10 mouse cellular contexts compared by ENCODE assay signal in genomic region chr2:69856392-69856791, GRCm38 (mm10). TPM values are rescaled to one million over a fixed set of nuclear protein-coding genes. Genes with fewer than 3 reads are reported as not detected.
DNase-seq lines count a peak whose midpoint lies in the region; ATAC-seq and TF ChIP-seq lines count a peak whose summit lies in the region.
"Had no signal": no experiment of that assay in that cellular context is flagged by ENCODE, and none has a peak within 500 bp of the region (broad histone marks: within the 10 kb centered on the region; RNA-seq: fewer than 3 reads in every experiment).

No protein-coding gene starts in this region.

- ATAC-seq in kidney, postnatal 0 days (replicated peaks; ENCODE audit: low FRiP score, low read depth), result no peak
- ATAC-seq in liver, postnatal 0 days, result no peak
- ATAC-seq in stomach, embryonic 15.5 days (ENCODE audit: insufficient read depth, low FRiP score, low read depth), result peak; percentile 45; the same call in 1 of the 2 replicates

- no peak overlapping the region for H3K27ac ChIP-seq in kidney, postnatal 0 days
- H3K27ac ChIP-seq in bone marrow, adult 2 months (ENCODE audit: control insufficient read depth, insufficient read depth, low read depth, low read length, poor library complexity), result no peak overlapping the region
- no peak overlapping the region for H3K27ac ChIP-seq in liver, postnatal 0 days (ENCODE audit: low read depth)
- H3K27ac ChIP-seq in stomach, embryonic 15.5 days, result peak overlapping the region; percentile 57; the same call in 1 of the 2 replicates
- H3K27ac ChIP-seq: midbrain, embryonic 12.5 days had no signal

- no peak overlapping the region for H3K4me3 ChIP-seq in kidney, postnatal 0 days (replicated peaks; ENCODE audit: low read depth, low read length)
- no peak overlapping the region for H3K4me3 ChIP-seq in bone marrow, adult 2 months (replicated peaks; ENCODE audit: control insufficient read depth, low read depth, low read length)
- no peak overlapping the region for H3K4me3 ChIP-seq in liver, postnatal 0 days (ENCODE audit: low read depth, low read length)
- H3K4me3 ChIP-seq in stomach, embryonic 15.5 days (replicated peaks), result no peak overlapping the region
- H3K4me3 ChIP-seq: midbrain, embryonic 12.5 days had no signal

- TF ChIP-seq CTCF in kidney, postnatal 0 days (IDR thresholded peaks at IDR 0.05; ENCODE audit: low read depth), result peak; percentile 36; the same call in 1 of the 2 replicates
- 0 out of 2 replicates have a peak, but pooled peaks have one; percentile 4 for TF ChIP-seq CTCF in bone marrow, adult 2 months (IDR thresholded peaks at IDR 0.05; ENCODE audit: control insufficient read depth, insufficient read depth, low read length)
- TF ChIP-seq CTCF in liver, postnatal 0 days (IDR thresholded peaks at IDR 0.05; ENCODE audit: low read depth), result peak; percentile 54

- DNase-seq in kidney, postnatal 0 days (ENCODE audit: low spot score), result peak; percentile 18
- no peak for DNase-seq in kidney, postnatal 10 days
- DNase-seq in liver, postnatal 0 days, result peak; percentile 51
- no peak for DNase-seq in left cerebral cortex, adult 11 months (ENCODE audit: low spot score)
- DNase-seq in ovary, postnatal 14 days (ENCODE audit: low spot score), result no peak
- no peak for DNase-seq in left cerebral cortex, adult 9 months (ENCODE audit: low spot score in 2 of 2)

- TF ChIP-seq EP300 in liver, postnatal 0 days (IDR thresholded peaks at IDR 0.05; ENCODE audit: low read depth), result no peak

- no peak overlapping the region for H3K9ac ChIP-seq in kidney, postnatal 0 days (ENCODE audit: low read depth, low read length)
- no peak overlapping the region for H3K9ac ChIP-seq in liver, postnatal 0 days (replicated peaks)
- H3K9ac ChIP-seq in stomach, embryonic 15.5 days, result no peak overlapping the region
- H3K9ac ChIP-seq: midbrain, embryonic 12.5 days had no signal

- TF ChIP-seq POLR2A in bone marrow, adult 2 months (IDR thresholded peaks at IDR 0.05; ENCODE audit: borderline replicate concordance, control insufficient read depth, low read depth, low read length), result no peak

- H3K36me3 ChIP-seq in kidney, postnatal 0 days (ENCODE audit: insufficient read depth, low read length), result no peaks in the 10 kb centered on the region
- H3K36me3 ChIP-seq in liver, postnatal 0 days (replicated peaks; ENCODE audit: insufficient read depth, low read length), result no peaks in the 10 kb centered on the region
- no peaks in the 10 kb centered on the region for H3K36me3 ChIP-seq in stomach, embryonic 15.5 days
- H3K36me3 ChIP-seq: midbrain, embryonic 12.5 days had no signal

- H3K4me1 ChIP-seq in kidney, postnatal 0 days (replicated peaks; ENCODE audit: insufficient read depth, low read length), result no peaks in the 10 kb centered on the region
- no peaks in the 10 kb centered on the region for H3K4me1 ChIP-seq in bone marrow, adult 2 months (ENCODE audit: control insufficient read depth, insufficient read depth, low read length)
- H3K4me1 ChIP-seq in liver, postnatal 0 days (ENCODE audit: insufficient read depth), result peaks cover 8% of the 10 kb centered on the region
- H3K4me1 ChIP-seq in stomach, embryonic 15.5 days, result no peaks in the 10 kb centered on the region

- H3K4me2 ChIP-seq in kidney, postnatal 0 days (ENCODE audit: low read length), result no peak overlapping the region
- H3K4me2 ChIP-seq in liver, postnatal 0 days (ENCODE audit: low read depth, low read length), result no peak overlapping the region
- no peak overlapping the region for H3K4me2 ChIP-seq in stomach, embryonic 15.5 days
- H3K4me2 ChIP-seq: heart, embryonic 11.5 days; midbrain, embryonic 12.5 days had no signal

- no peaks in the 10 kb centered on the region for H3K9me3 ChIP-seq in kidney, postnatal 0 days (replicated peaks; ENCODE audit: low read length)
- H3K9me3 ChIP-seq in liver, postnatal 0 days (ENCODE audit: low read length), result no peaks in the 10 kb centered on the region
- H3K9me3 ChIP-seq in stomach, embryonic 15.5 days, result no peaks in the 10 kb centered on the region
- H3K9me3 ChIP-seq: midbrain, embryonic 12.5 days had no signal

- 55% methylated on average over 8 of the region's 8 CpGs for WGBS in kidney, postnatal 0 days
- WGBS in bone marrow, adult 2 months, result 12% methylated on average over 8 of the region's 8 CpGs
- 19% methylated on average over 8 of the region's 8 CpGs for WGBS in liver, postnatal 0 days (ENCODE audit: insufficient replicate concordance)
- 36% methylated on average over 8 of the region's 8 CpGs for WGBS in stomach, embryonic 15.5 days

- no peaks in the 10 kb centered on the region for H3K27me3 ChIP-seq in kidney, postnatal 0 days (ENCODE audit: insufficient read depth, low read length)
- H3K27me3 ChIP-seq in liver, postnatal 0 days (ENCODE audit: insufficient read depth, low read length), result no peaks in the 10 kb centered on the region
- H3K27me3 ChIP-seq in stomach, embryonic 15.5 days (replicated peaks), result no peaks in the 10 kb centered on the region
- H3K27me3 ChIP-seq: midbrain, embryonic 12.5 days had no signal

RNA-seq across cellular contexts. Expression of gene Ssb, which starts 5.0 kb away (rescaled TPM):
- 351 and 354 TPM in 2 replicates for polyA plus RNA-seq in kidney, postnatal 0 days (2015; fragmentation: Nextera tagmentation; extraction: Ambion mirVana)
- 186 and 240 TPM in 2 replicates for polyA plus RNA-seq in bone marrow, adult 2 months (2011; ENCODE audit: insufficient read depth, insufficient read length, low replicate concordance, missing spikeins)
- 112 and 128 TPM in 2 replicates for polyA plus RNA-seq in liver, postnatal 0 days (2015; fragmentation: Nextera tagmentation; extraction: Ambion mirVana)
- polyA plus RNA-seq in stomach, embryonic 15.5 days (2015; fragmentation: Nextera tagmentation; extraction: Ambion mirVana), result 309 and 316 TPM in 2 replicates

RNA-seq across cellular contexts. Expression of gene Mettl5, which starts 29.0 kb away (rescaled TPM):
- polyA plus RNA-seq in kidney, postnatal 0 days (2015; fragmentation: Nextera tagmentation; extraction: Ambion mirVana), result 45.8 and 47.0 TPM in 2 replicates
- 8.8 and 10.8 TPM in 2 replicates for polyA plus RNA-seq in bone marrow, adult 2 months (2011; ENCODE audit: insufficient read depth, insufficient read length, low replicate concordance, missing spikeins)
- 27.8 and 28.7 TPM in 2 replicates for polyA plus RNA-seq in liver, postnatal 0 days (2015; fragmentation: Nextera tagmentation; extraction: Ambion mirVana)
- 39.7 and 45.9 TPM in 2 replicates for polyA plus RNA-seq in stomach, embryonic 15.5 days (2015; fragmentation: Nextera tagmentation; extraction: Ambion mirVana)

RNA-seq across cellular contexts. Expression of gene Klhl23, which starts 34.6 kb away (rescaled TPM):
- 14.2 and 15.4 TPM in 2 replicates for polyA plus RNA-seq in kidney, postnatal 0 days (2015; fragmentation: Nextera tagmentation; extraction: Ambion mirVana)
- polyA plus RNA-seq in bone marrow, adult 2 months (2011; ENCODE audit: insufficient read depth, insufficient read length, low replicate concordance, missing spikeins), result 4.9 and 6.2 TPM in 2 replicates
- polyA plus RNA-seq in liver, postnatal 0 days (2015; fragmentation: Nextera tagmentation; extraction: Ambion mirVana), result 3.9 and 5.6 TPM in 2 replicates
- polyA plus RNA-seq in stomach, embryonic 15.5 days (2015; fragmentation: Nextera tagmentation; extraction: Ambion mirVana), result 37.0 and 37.8 TPM in 2 replicates

RNA-seq across cellular contexts. Expression of gene Ubr3, which starts 40.7 kb away (rescaled TPM):
- polyA plus RNA-seq in kidney, postnatal 0 days (2015; fragmentation: Nextera tagmentation; extraction: Ambion mirVana), result 12.8 and 13.0 TPM in 2 replicates
- 17.1 and 20.8 TPM in 2 replicates for polyA plus RNA-seq in bone marrow, adult 2 months (2011; ENCODE audit: insufficient read depth, insufficient read length, low replicate concordance, missing spikeins)
- polyA plus RNA-seq in liver, postnatal 0 days (2015; fragmentation: Nextera tagmentation; extraction: Ambion mirVana), result 5.7 and 6.0 TPM in 2 replicates
- 12.8 and 13.3 TPM in 2 replicates for polyA plus RNA-seq in stomach, embryonic 15.5 days (2015; fragmentation: Nextera tagmentation; extraction: Ambion mirVana)

Comparison
In these comparisons a context has a peak if more than half of its experiments do, and no peak if none do; other contexts are left out.
1. DNase-seq: peak in kidney, postnatal 0 days (single experiment) and liver, postnatal 0 days (single experiment); none in kidney, postnatal 10 days (single experiment), left cerebral cortex, adult 11 months (single experiment), ovary, postnatal 14 days (single experiment) and left cerebral cortex, adult 9 months (0 of 2).
2. CTCF ChIP-seq: peak in every context shown above with its lines; median percentile 54 in liver, postnatal 0 days; 36 in kidney, postnatal 0 days; 4 in bone marrow, adult 2 months.